Mouse (Mus musculus) heart, embryonic 14.5 days (tissue): ENCODE results near the gene Mrps14. TPM values are rescaled to one million over a fixed set of nuclear protein-coding genes. Genes with fewer than 3 reads are reported as not detected.

Experiments
- ATAC-seq: fragments of 200-750 bp; cut with Nextera tagmentation; 2 replicates; pipeline ENCODE4 v1.8.0; 2017; ENCODE audit warnings: low read depth, moderate TSS enrichment; ENCODE audit not compliant: insufficient number of reproducible peaks, insufficient read depth, low FRiP score
- H3K27ac ChIP-seq, 2 experiments: fragments of 200-500 bp in 1 of 2; fragments of 300-500 bp in 1 of 2; sonication (generic) in 1 of 2; replicated peaks in 1 of 2; 2 replicates each; pipeline ENCODE4 v1.5.1; 2012 to 2014; ENCODE audit warnings: low read depth in 2 of 2, low read length in 2 of 2, control low read depth in 1 of 2, mild to moderate bottlenecking in 1 of 2, mixed read lengths in 1 of 2; ENCODE audit not compliant: control insufficient read depth in 1 of 2, insufficient read depth in 1 of 2
- H3K27me3 ChIP-seq: fragments of 300-500 bp; sonication (generic); 2 replicates; pipeline ENCODE4 v1.6.1; 2014; ENCODE audit warnings: mild to moderate bottlenecking, low read length, control low read depth; ENCODE audit not compliant: control insufficient read depth, insufficient read depth
- H3K36me3 ChIP-seq: fragments of 300-500 bp; sonication (generic); 2 replicates; pipeline ENCODE4 v1.6.1; 2014; ENCODE audit warnings: mild to moderate bottlenecking, control low read depth, low read length, mixed read lengths; ENCODE audit not compliant: control insufficient read depth, insufficient read depth
- H3K4me1 ChIP-seq, 2 experiments: fragments of 200-500 bp in 1 of 2; fragments of 300-500 bp in 1 of 2; sonication (generic) in 1 of 2; 2 replicates each; pipeline ENCODE4 v1.6.1; 2012 to 2014; ENCODE audit warnings: low read length in 2 of 2, control low read depth in 1 of 2, mixed read lengths in 1 of 2; ENCODE audit not compliant: control insufficient read depth in 2 of 2, insufficient read depth in 2 of 2
- H3K4me2 ChIP-seq: fragments of 300-500 bp; sonication (generic); 2 replicates; pipeline ENCODE4 v1.6.1; 2014; ENCODE audit warnings: mild to moderate bottlenecking, low read length
- H3K4me3 ChIP-seq, 2 experiments: fragments of 200-500 bp in 1 of 2; fragments of 300-500 bp in 1 of 2; sonication (generic) in 1 of 2; 2 replicates each; pipeline ENCODE4 v1.5.1; 2012 to 2014; ENCODE audit warnings: low read length in 2 of 2, mild to moderate bottlenecking in 2 of 2, control low read depth in 1 of 2, low read depth in 1 of 2, moderate library complexity in 1 of 2; ENCODE audit not compliant: control insufficient read depth in 1 of 2, insufficient read depth in 1 of 2
- H3K9ac ChIP-seq: fragments of 300-500 bp; sonication (generic); 2 replicates; pipeline ENCODE4 v1.6.1; 2014; ENCODE audit warnings: mild to moderate bottlenecking, low read length
- H3K9me3 ChIP-seq: fragments of 300-500 bp; sonication (generic); 2 replicates; pipeline ENCODE4 v1.6.1; 2016; ENCODE audit warnings: low read length, control low read depth; ENCODE audit not compliant: control insufficient read depth
- WGBS: fragments of 180-500 bp; shearing (Covaris S2); extraction: QIAGEN DNeasy Blood & Tissue Kit; methylation state at CpG from one replicate; pipeline ENCODE4 v1.1.7; 2014; 5-methylcytosine and 5-hydroxymethylcytosine counted together
- polyA plus RNA-seq: library from polyadenylated mRNA; unstranded; fragments of >200 nt; fragmentation: Nextera tagmentation; extraction: Ambion mirVana; gene quantifications from 2 replicates; pipeline ENCODE4 v1.2.1, GENCODE M21; 2014

Mrps14 gene
- polyA plus RNA-seq, result 180 and 204 TPM in 2 replicates

DNA sequence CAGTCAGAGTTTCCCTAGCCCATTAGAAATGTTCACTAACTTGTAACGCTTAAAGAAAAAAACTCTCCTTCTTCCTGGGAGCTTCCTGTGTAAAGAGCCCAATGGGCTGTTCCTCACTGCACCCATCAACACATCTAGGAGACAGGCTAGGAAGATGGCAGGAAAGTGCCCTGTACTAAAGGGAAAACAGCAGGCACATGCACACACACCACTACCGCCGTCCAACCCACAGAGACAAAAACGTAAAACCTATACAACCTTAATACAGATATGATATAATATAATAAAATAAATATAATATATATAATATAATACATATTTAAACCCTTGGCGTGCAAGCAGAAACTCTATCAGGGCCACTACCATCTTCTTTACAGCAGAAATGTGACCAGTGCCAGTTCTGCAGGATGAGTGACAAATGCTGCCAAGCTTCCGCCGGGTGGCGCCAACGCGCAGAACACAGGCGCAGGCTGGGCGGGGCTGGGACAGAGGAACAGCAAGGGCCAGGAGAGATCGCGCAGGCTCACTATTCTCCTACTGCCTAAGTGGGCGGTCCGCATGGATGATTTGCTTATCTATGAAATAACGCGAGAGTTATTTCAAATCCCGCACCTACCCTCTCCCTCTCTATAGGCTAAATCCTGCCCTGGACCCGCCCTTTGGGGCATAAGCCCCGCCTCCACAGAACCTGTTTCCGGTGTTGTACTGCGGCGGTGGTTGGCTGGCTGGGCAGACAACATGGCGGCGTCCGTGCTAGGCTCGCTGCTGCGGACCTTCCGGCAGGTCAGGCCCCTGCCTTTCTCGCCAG, at the start of gene Mrps14:
Mrps14 (plus strand) TSS at position 687 of the 808 bp plus-strand sequence.
- H3K4me3 ChIP-seq, result peak within 1 kb of the TSS; percentile 72 to 97
- ATAC-seq, result peak; percentile 100
- WGBS, result 7% methylated on average over 31 of the region's 31 CpGs

DNA sequence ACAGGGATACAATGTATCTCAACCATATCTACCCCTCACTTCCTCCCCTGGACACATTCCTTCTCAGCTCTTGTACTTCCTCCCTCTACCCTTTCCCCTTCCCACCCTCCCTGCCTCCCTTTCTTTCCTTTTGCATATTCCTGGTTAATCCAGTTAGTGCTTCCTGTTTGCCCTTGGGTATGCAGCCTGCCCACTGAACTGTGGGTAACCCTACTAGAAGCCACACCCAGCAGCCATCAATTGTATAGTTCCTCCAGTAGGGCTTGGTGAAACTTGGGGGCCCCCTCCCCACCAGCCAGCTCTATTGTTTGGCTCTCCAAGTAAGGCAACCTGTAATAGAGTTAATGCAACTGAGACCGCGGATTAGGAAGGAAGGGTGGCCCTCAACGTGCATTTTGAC, 49.4 kb upstream of the Mrps14 start:
- Histone ChIP-seq H3K4me2 (no peak overlapping the region), H3K4me1 (no peaks in the 10 kb centered on the region), H3K9ac (no peak overlapping the region), H3K27me3 (no peaks in the 10 kb centered on the region), H3K36me3 (no peaks in the 10 kb centered on the region), H3K27ac (no peak overlapping the region), H3K4me3 (no peak overlapping the region), H3K9me3 (no peaks in the 10 kb centered on the region)
- 67% methylated on average over 3 of the region's 3 CpGs for WGBS
- no peak for ATAC-seq

More for the DNA sequence above, at the start of gene Mrps14:
- no peaks in the 10 kb centered on the region for H3K27me3 ChIP-seq
- peak within 1 kb of the TSS; percentile 92 for H3K4me2 ChIP-seq
- H3K27ac ChIP-seq, result peak within 1 kb of the TSS; percentile 87 to 88
- no peaks in the 10 kb centered on the region for H3K9me3 ChIP-seq
- peaks cover 27% of the 10 kb centered on the region for H3K36me3 ChIP-seq
- H3K4me1 ChIP-seq, result peaks cover 0 to 11% of the 10 kb centered on the region in 2 experiments; a peak in 2 of 4 replicates
- H3K9ac ChIP-seq, result peak within 1 kb of the TSS; percentile 94

DNA sequence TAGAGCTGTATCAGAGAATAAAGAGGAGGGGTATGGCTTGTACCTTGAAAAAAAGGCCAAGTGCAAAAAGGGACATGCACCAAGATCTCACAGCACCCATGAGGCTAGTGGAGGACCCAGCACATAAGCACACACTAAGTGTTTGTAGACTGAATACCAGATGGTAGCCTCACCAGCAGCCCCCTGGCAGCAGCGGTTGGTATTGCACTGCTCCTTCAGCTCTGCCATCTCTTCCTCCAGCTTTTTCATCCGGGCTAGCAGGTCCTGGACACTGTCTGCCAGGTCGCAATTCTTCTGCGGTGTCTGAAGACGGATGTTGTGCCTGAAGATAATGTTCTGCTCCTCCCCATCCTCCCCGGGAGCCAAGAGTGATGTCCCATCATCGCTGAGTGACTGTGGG, 47.7 kb upstream of the Mrps14 start:
- no peaks in the 10 kb centered on the region for H3K9me3 ChIP-seq
- H3K27ac ChIP-seq, result no peak overlapping the region
- no peak overlapping the region for H3K9ac ChIP-seq
- no peaks in the 10 kb centered on the region for H3K27me3 ChIP-seq
- WGBS, result 62% methylated on average over 7 of the region's 7 CpGs
- no peak overlapping the region for H3K4me3 ChIP-seq
- H3K4me2 ChIP-seq, result no peak overlapping the region
- H3K36me3 ChIP-seq, result no peaks in the 10 kb centered on the region
- no peaks in the 10 kb centered on the region for H3K4me1 ChIP-seq
- no peak for ATAC-seq

DNA sequence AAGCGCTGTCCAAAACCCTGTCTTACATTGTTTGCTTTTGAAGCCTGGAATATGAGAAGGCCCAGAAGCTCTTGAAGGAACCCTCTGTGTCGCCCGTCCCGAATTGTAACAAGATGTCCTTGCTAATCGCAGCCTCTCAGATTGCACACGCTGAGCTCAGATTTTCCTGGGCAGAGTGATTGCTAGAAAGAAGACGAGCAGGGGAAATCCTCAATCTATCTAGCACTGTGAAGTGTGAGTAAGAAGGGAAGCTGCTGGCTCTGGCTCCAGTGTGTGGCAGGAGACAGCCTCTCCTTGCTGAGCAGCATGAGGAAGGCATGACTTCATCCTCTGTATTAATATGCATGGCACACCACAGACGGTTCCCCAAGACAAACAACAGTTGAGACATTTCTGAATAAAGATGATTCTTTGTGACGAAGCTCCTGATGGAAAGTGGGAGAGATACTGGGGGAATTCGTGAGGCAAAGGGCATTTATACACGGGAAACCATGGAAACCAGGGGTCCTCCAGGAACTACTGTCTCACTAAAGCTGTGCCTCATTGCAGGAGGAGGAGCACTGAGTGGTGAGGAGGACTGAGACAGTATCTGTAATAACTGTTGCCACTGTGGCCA, 45.6 kb upstream of the Mrps14 start:
- no peaks in the 10 kb centered on the region for H3K9me3 ChIP-seq
- no peaks in the 10 kb centered on the region for H3K36me3 ChIP-seq
- ATAC-seq, result no peak
- 72% methylated on average over 11 of the region's 11 CpGs for WGBS
- H3K9ac ChIP-seq, result no peak overlapping the region
- no peaks in the 10 kb centered on the region; a peak in 1 of 4 replicates for H3K4me1 ChIP-seq
- no peaks in the 10 kb centered on the region for H3K27me3 ChIP-seq
- no peak overlapping the region for H3K4me2 ChIP-seq
- no peak overlapping the region for H3K4me3 ChIP-seq
- H3K27ac ChIP-seq, result no peak overlapping the region

DNA sequence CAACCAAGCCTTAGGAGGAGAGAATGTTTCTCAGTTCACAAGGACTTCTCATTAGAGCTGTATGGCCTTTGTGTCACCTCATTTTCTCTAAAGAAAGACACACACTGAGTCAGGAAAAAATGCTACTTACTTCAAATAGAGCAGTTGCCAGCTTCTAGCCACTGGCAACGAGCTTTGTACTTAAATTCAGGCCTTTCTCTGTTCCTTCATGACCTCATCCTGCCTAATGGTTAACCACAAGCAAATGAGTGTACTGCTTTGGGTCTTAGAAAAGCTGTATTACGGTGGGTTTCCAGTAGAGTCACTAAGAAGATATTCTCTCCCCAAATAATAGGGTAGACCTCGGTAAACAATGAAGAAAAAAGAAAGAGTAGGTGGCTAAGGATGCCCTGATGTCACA, 44.3 kb upstream of the Mrps14 start:
- Histone ChIP-seq H3K27ac (no peak overlapping the region), H3K27me3 (no peaks in the 10 kb centered on the region), H3K4me1 (no peaks in the 10 kb centered on the region; a peak in 1 of 4 replicates), H3K36me3 (no peaks in the 10 kb centered on the region), H3K9ac (no peak overlapping the region), H3K4me3 (no peak overlapping the region), H3K9me3 (no peaks in the 10 kb centered on the region), H3K4me2 (no peak overlapping the region)
- no peak for ATAC-seq
- 62% methylated on average over 3 of the region's 3 CpGs for WGBS

DNA sequence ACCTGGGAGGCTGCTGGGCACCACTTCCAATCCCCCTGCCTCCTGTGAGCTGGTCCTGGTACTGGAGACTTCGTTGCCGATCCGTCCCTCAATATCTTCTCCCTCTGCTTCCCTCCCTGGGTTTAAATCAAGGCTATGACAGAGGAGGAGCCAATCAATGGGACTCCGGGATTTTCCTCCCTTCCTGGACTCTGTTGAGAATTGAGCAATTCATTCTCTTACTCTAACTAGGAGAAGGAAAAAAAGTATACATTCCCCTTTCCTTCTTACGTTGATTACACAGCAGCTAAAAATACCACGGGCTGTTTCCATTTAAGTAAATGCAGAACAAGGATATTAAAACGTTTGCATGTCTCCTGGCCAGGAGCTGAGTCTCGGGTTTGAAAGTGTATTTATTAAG, 41.5 kb upstream of the Mrps14 start, which contains the start of gene Tnn:
Tnn (minus strand) TSS at position 101 of the 400 bp plus-strand sequence.
- Histone ChIP-seq H3K4me1 (no peaks in the 10 kb centered on the region; a peak in 1 of 4 replicates), H3K4me3 (no peak within 1 kb of the TSS), H3K27ac (no peak within 1 kb of the TSS), H3K27me3 (no peaks in the 10 kb centered on the region), H3K4me2 (no peak within 1 kb of the TSS), H3K9me3 (no peaks in the 10 kb centered on the region), H3K9ac (no peak within 1 kb of the TSS), H3K36me3 (no peaks in the 10 kb centered on the region)
- ATAC-seq, result no peak
- 43% methylated on average over 8 of the region's 8 CpGs for WGBS

DNA sequence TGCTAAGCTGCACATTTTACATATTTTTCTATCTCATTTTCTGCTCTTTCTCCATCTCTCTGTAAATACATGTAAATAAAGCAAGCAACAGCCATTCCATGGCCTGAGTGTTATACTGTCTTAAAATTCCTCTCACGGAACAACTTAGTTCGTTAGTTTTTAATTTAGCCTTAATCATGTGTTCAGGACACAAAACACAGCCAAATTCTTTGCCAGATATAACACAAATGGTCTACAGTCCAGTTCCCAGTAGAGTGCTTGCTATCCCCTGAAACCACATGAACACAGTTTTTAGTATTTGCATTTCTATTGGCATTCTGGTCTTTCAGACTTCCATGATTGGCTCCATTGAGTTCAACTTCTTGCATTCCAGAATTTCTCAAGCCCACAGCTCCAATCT, 36.8 kb upstream of the Mrps14 start:
- no peaks in the 10 kb centered on the region; a peak in 1 of 4 replicates for H3K4me1 ChIP-seq
- H3K36me3 ChIP-seq, result no peaks in the 10 kb centered on the region
- H3K9me3 ChIP-seq, result no peaks in the 10 kb centered on the region
- 96% methylated on average over 2 of the region's 2 CpGs for WGBS
- H3K4me3 ChIP-seq, result no peak overlapping the region
- H3K4me2 ChIP-seq, result no peak overlapping the region
- H3K9ac ChIP-seq, result no peak overlapping the region
- no peak overlapping the region for H3K27ac ChIP-seq
- no peaks in the 10 kb centered on the region for H3K27me3 ChIP-seq
- no peak for ATAC-seq
